Mouse (Mus musculus): ENCODE data around the gene Dsel. TPM values are rescaled to one million over a fixed set of nuclear protein-coding genes. Genes with fewer than 3 reads are reported as not detected.

Gene Dsel
- total RNA-seq (2021), result 1 to 10 TPM; 4.8 to 5.7 TPM

DNA sequence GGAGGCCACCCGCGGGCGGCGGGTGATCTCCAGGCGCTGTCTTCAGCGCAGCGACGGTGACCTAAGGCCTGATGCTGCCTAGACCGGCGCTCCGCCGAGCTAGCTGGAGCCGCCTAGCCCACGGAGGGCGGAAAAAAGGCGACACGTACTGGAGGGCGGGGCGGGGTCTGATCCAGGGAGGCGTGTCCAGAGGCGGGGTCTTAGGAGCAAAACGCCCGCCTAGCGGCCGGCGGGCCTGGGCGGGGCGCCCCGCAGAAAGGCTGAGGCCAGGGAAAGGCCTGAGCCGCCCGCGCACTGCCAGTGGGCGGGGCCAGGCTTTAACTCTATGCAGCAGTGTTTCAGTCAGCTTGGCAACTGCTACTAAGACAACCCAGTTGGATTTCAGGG is at the start of gene Dsel:
TSS of gene Dsel (minus strand) at position 140 of the 387 bp plus-strand sequence.
- peak; percentile 93 to 95 for DNase-seq
- intact Hi-C loops (cut with DNase I), result loop anchor here (2.0 to 10.0 kb wide), 2 partner anchors 514 to 590 kb away; no protein-coding TSS in a partner anchor

DNA sequence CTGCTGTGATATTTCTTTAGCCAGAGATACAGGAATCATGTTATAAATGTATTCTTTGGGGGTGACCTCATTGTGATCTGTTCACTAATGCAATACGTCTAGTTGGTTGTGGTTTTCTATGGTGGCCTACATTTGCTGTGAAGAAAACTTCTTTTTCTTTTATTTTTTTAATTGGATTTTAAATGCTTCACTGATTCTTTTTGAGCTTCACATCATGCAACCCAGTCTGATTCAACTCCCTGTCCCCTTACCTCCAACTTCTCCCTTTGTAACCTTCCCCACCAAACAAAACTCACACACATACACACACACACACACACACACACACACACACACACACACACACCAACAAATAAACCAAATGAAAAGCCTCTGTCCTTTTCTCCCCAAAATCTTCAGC is 46.7 kb upstream of the Dsel start:
- intact Hi-C loops (cut with DNase I), result no loop called here
- DNase-seq, result no peak

DNA sequence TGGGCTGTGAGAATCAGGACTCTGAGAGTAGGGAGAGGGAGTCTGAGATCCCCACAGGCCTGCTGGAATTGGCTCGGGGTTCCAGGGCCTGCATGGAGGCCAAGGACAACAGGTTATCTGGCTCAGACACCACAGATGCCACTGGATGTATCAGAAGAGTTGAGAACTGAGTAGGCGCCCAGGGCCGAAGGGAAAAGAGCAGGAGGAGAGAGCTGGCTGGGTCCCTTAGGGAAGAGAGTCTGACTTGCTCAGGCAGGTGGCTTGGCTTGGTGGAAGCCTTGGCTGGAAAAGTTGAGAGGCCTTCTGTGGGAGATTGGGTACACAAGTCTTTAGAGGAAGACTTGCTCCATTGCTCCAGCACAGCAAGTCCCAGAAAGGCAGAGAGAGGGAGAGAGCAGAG is 18.6 kb upstream of the Dsel start:
- intact Hi-C loops (cut with DNase I), result no loop called here
- DNase-seq, result no peak

DNA sequence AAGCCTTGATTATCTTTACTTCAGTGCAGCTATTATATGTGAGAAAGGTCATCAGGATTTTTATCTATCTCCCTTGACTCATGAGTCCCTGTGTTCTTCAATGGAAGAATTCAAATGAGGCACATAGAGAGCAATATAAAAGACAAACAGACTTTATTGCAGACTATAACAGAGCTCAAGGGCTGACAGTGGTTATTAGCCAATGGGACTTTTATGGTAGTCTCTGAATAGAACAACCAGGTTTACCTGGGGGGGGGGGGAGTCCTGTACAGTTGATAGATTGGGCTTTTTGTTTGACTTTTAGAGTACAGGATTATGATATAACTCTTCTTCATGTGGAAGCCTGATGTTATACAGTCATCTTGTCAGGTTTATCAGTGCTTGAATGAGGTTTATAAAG is 11.1 kb upstream of the Dsel start:
- intact Hi-C loops (cut with DNase I), result no loop called here
- DNase-seq, result no peak

DNA sequence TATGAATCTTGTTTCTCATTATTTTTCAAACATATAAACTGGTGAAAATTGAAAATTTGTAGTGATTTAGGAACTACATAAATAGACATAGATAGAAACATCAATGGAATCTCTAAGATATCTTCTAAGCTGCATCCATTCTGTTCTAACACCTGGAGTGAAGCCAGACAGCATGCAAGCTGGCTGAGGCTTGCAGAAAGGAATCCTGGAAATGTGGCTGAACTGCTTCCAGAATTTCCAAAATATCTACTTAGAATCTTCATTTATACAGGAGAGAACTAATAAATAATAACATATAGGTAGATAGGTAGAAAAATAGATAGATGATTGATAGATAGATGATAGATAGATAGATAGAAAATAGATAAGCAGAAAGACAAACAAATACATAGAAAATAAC is 8.5 kb upstream of the Dsel start:
- DNase-seq, result no peak
- intact Hi-C loops (cut with DNase I), result no loop called here

DNA sequence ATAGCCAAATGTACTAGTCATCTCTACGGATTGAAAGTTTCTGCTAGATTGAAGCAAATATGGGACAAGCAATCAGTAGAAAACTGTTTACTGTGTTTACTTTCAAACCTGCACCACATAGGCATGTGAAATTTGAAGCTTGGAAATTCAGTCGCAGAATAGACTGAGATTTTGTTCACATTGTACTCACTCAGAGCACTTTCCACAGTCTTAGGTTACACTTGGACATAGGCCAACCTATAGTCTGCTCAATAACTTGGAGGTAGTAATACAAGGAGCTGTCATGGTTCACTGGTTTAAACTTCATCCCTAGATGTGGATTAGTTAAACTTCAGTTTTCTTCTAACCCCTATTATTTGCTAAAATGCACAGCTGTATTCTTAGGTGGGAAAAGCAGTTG is 749 bp upstream of the Dsel start:
- intact Hi-C loops (cut with DNase I), result loop anchor here (2.0 to 10.0 kb wide), 2 partner anchors 513 to 589 kb away; no protein-coding TSS in a partner anchor
- DNase-seq, result no peak

DNA sequence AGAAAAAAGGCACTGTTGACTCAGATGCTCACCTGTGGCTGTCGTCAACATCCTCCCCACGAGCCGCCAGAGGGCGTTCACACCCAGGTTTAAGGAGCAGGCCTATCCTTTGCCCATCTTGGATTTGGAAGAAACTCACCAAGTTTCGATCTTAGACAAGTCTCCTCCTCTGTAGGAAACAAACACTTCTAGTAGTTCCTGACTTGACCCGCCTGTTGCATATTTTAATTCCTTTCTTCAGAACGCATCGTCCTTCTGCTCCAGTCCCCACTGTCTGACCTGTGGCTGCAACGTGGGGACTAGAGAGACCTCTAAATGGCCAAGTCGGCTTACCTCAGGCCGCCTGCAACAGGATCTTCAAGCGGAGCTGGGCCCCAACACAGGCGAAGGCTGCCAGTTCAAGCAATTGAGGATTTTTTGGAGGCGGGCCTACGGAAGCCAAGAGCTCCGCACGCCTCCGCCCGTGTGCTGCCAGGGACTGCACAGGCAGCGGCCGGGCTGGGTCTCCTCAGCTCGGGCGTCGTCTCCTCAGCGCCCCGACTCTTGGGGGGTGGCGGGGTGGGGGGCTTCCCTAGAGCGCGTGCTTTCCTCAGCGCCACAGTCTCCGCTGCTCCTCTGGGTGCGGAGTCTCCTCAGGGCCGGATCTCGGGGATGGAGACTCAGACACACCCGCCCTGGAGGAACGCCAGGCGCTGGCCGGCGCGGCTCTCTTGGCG is 497 bp downstream of the Dsel start:
- intact Hi-C loops (cut with DNase I), result loop anchor here (2.0 to 10.0 kb wide), 2 partner anchors 515 to 591 kb away; no protein-coding TSS in a partner anchor

DNA sequence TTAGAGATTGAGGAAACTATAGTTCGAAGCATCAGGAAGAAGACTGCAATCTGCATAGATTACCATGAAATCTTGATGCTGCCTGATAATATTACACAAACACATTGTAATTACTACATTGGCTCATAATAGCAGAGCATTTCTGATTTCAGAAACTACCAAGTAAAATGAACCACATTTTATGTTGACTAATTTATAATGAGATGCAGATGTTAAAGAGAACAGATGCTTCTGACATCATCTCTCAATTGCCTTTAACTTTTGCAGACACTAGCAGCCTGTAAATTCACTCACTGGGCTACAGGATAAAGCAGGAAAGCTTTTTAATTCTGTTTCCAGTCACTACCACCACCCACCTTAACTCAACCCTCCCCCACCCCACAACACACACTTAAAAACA is 6.9 kb downstream of the Dsel start:
- no peak for DNase-seq
- intact Hi-C loops (cut with DNase I), result no loop called here

More for the DNA sequence above, 497 bp downstream of the Dsel start:
- DNase-seq, result peak; percentile 68 to 71

DNA sequence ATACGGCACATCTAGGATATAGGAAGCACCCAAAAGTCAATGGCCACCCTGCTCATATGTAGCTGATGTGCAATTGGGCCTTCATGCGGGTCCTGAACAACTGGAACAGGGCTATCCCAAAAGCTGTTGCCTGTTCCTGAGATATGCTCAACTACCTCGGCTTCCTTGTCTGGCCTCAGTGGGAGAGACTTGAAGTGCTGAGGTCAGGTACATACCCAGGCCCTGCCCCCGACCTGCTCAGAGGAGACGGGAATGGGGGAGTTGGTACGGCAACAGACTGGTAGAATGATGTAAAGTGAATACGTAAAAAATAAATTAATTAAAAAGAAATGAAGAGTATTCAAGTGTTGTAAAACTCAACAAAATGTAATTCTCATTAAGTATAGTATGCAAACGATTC is 12.3 kb downstream of the Dsel start:
- intact Hi-C loops (cut with DNase I), result no loop called here
- no peak for DNase-seq

DNA sequence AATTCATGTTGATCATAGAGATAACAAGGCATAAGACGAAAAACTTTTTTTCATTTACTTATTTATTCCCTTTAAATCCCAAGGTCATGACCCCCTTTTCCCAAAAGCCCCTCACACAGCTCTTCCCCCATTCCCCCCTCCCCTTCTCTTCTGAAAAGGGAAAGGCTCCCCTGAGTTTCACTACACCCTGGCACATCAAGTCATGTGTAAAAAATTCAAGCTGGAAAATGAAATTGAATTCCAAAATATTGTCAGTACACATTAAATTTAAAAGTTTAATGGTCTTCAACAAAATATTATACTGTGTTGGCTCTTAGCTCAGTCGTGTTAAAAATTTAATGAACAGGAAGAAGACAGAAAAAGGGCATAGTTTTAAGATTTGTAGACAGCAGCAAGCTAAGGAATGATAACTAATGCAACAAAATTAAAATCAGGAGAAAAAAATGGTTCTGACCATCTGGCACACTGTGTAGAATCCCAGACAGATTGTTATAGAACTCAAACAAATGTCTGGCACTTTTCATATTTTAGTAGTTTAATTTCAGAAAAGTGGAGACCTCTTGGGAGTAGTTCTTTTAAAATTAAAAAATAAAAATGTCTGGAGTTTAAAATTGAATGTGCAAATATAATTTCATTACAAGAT is 31.0 kb downstream of the Dsel start:
- intact Hi-C loops (cut with DNase I), result no loop called here
- no peak for DNase-seq
